Mouse (Mus musculus) midbrain, postnatal 0 days (tissue): ENCODE measurements around the gene Atp8a1. TPM values are rescaled to one million over a fixed set of nuclear protein-coding genes. Genes with fewer than 3 reads are reported as not detected.

Experiments used
- ATAC-seq: fragments of 200-750 bp; cut with Nextera tagmentation; 2 replicates; pipeline ENCODE4 v1.8.0; 2017; ENCODE audit warnings: moderate number of reproducible peaks, mild to moderate bottlenecking, moderate TSS enrichment, moderate library complexity; ENCODE audit not compliant: low FRiP score
- DNase-seq: peaks from one replicate; pipeline ENCODE4 v3.0.0-alpha.2; 2015; ENCODE audit warnings: low spot score
- H3K27ac ChIP-seq: fragments of 300-500 bp; sonication (generic); 2 replicates; pipeline ENCODE4 v1.5.1; 2014; ENCODE audit warnings: low read depth, mild to moderate bottlenecking, low read length, mixed read lengths
- H3K27me3 ChIP-seq: fragments of 300-500 bp; sonication (generic); 2 replicates; pipeline ENCODE4 v1.6.1; 2014; ENCODE audit warnings: low read length, control low read depth, mixed read lengths; ENCODE audit not compliant: insufficient read depth
- H3K36me3 ChIP-seq: fragments of 300-500 bp; sonication (generic); 2 replicates; pipeline ENCODE4 v1.6.1; 2014; ENCODE audit warnings: low read length, control low read depth, mixed read lengths; ENCODE audit not compliant: insufficient read depth
- H3K4me1 ChIP-seq: fragments of 300-500 bp; sonication (generic); 2 replicates; pipeline ENCODE4 v1.6.1; 2014; ENCODE audit warnings: mild to moderate bottlenecking, control low read depth, antibody characterized with exemption, low read length, mixed read lengths; ENCODE audit not compliant: insufficient read depth
- H3K4me2 ChIP-seq: fragments of 300-500 bp; sonication (generic); 2 replicates; pipeline ENCODE4 v1.6.1; 2014; ENCODE audit warnings: low read depth, mild to moderate bottlenecking, low read length, mixed read lengths; ENCODE audit not compliant: poor library complexity, severe bottlenecking
- H3K4me3 ChIP-seq: fragments of 300-500 bp; sonication (generic); 2 replicates; pipeline ENCODE4 v1.5.1; 2014; ENCODE audit warnings: low read depth, mild to moderate bottlenecking, low read length, moderate library complexity
- H3K9ac ChIP-seq: fragments of 300-500 bp; sonication (generic); replicated peaks from 2 replicates; pipeline ENCODE4 v1.6.1; 2014; ENCODE audit warnings: mild to moderate bottlenecking, low read length, moderate library complexity, mixed read lengths; ENCODE audit not compliant: poor library complexity, severe bottlenecking
- H3K9me3 ChIP-seq: fragments of 300-500 bp; sonication (generic); 2 replicates; pipeline ENCODE4 v1.6.1; 2016; ENCODE audit warnings: low read length, control low read depth
- CTCF ChIP-seq: IDR thresholded peaks from 2 replicates; pipeline ENCODE4 v1.5.1; 2016; ENCODE audit warnings: antibody characterized with exemption, mild to moderate bottlenecking
- WGBS: fragments of 180-500 bp; shearing (Covaris S2); extraction: QIAGEN DNeasy Blood & Tissue Kit; methylation state at CpG from one replicate; pipeline ENCODE4 v1.1.7; 2014; 5-methylcytosine and 5-hydroxymethylcytosine counted together
- polyA plus RNA-seq: library from polyadenylated mRNA; unstranded; fragments of >200 nt; fragmentation: Nextera tagmentation; extraction: Ambion mirVana; gene quantifications from 2 replicates; pipeline ENCODE4 v1.2.1, GENCODE M21; 2015
- total RNA-seq: library from RNA; depleted of rRNA; stranded (reverse); fragments of >200 nt; gene quantifications from 2 replicates; pipeline ENCODE4 v1.2.3, GENCODE M21; 2014

The Atp8a1 gene
- total and polyA plus RNA-seq, 2 experiments from 2014 or later = 42.9 to 95.7 TPM

- 23% methylated on average over 10 of the region's 10 CpGs for WGBS
- no peak overlapping the region for H3K9ac ChIP-seq
- no peak overlapping the region for H3K27ac ChIP-seq
- no peak overlapping the region for H3K4me2 ChIP-seq
- H3K9me3 ChIP-seq = no peaks in the 10 kb centered on the region
- H3K27me3 ChIP-seq = no peaks in the 10 kb centered on the region; the same call in 1 of the 2 replicates
- DNase-seq = no peak
- 0 out of 2 replicates have a peak, but pooled peaks cover 3% of the 10 kb centered on the region for H3K36me3 ChIP-seq
- ATAC-seq = no peak
- no peak overlapping the region for H3K4me3 ChIP-seq
- no peak for TF ChIP-seq CTCF
- H3K4me1 ChIP-seq = no peaks in the 10 kb centered on the region
Observed at GRCm38 (mm10) chr5:67633831-67634268, 213.4 kb downstream of the Atp8a1 start.

DNA sequence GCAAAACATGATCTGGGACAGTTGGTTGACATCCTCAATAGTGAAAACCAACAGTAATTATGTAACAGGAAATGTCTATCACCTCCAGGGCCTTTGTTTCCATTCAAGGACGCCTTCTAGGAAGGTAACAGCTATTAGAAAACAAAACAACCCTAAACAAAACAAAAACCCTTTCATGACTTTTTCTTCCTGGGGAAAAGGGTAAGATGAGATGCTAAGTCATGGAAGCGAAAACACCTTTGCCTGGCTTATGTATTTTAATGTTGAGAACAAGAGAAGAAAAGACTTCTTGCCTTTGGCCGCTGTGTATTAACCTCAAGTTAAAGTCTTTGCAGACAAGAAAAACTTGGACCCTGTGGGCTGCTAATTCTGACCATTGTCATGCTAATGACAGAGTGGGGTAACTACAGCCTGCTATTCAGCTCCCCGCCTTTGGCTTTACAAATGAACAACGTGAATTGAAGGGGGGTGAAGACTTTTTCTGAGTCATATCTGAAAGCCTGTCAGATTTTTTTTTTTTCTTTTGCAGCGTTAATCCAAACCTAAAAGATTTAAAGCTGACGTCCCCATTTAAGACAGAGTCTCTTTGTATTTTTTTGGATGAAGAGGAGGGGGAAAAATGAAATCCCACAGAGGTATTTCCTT lies 214.0 kb downstream of the Atp8a1 start:
- 26% methylated on average over 7 of the region's 7 CpGs for WGBS
- Histone ChIP-seq H3K4me2 (no peak overlapping the region), H3K9ac (no peak overlapping the region), H3K4me3 (no peak overlapping the region), H3K36me3 (0 out of 2 replicates have a peak, but pooled peaks cover 3% of the 10 kb centered on the region), H3K27me3 (no peaks in the 10 kb centered on the region; the same call in 1 of the 2 replicates), H3K4me1 (no peaks in the 10 kb centered on the region), H3K27ac (no peak overlapping the region), H3K9me3 (no peaks in the 10 kb centered on the region)
- ATAC-seq (no peak), DNase-seq (peak; percentile 25)
- no peak for TF ChIP-seq CTCF

DNA sequence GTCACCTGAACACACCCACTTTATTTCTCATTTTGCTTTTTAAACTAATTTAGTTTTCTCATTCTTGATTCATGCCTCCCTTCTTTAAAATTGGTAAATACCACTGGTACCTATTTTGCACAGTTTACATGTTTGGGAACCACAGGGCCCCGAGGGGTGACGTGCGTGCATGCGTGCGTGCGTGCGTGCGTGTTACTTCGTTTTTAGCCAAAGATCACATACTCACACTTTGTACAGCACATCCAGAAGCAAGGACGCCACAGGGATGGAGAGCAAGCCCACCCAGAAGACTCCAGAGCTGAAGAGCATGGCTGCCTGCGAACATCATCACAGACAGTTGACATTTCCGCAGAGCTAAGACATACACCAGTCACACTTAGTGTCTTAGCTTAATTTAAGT lies 216.0 kb downstream of the Atp8a1 start:
- Histone ChIP-seq H3K27ac (no peak overlapping the region), H3K9me3 (no peaks in the 10 kb centered on the region), H3K4me2 (no peak overlapping the region), H3K4me1 (no peaks in the 10 kb centered on the region), H3K9ac (no peak overlapping the region), H3K4me3 (no peak overlapping the region), H3K27me3 (no peaks in the 10 kb centered on the region; the same call in 1 of the 2 replicates), H3K36me3 (no peaks in the 10 kb centered on the region)
- WGBS = 94% methylated on average over 12 of the region's 12 CpGs
- DNase-seq = no peak
- ATAC-seq = no peak
- no peak for TF ChIP-seq CTCF

- no peak overlapping the region for H3K27ac ChIP-seq
- no peaks in the 10 kb centered on the region for H3K4me1 ChIP-seq
- ATAC-seq (no peak), DNase-seq (no peak)
- TF ChIP-seq CTCF = no peak
- H3K9ac ChIP-seq = no peak overlapping the region
- no peaks in the 10 kb centered on the region for H3K36me3 ChIP-seq
- H3K4me3 ChIP-seq = no peak overlapping the region
- no peaks in the 10 kb centered on the region; the same call in 1 of the 2 replicates for H3K27me3 ChIP-seq
- H3K9me3 ChIP-seq = no peaks in the 10 kb centered on the region
- no peak overlapping the region for H3K4me2 ChIP-seq
- 88% methylated on average over 6 of the region's 6 CpGs for WGBS
Observed at GRCm38 (mm10) chr5:67629861-67630260, 217.4 kb downstream of the Atp8a1 start.

DNA sequence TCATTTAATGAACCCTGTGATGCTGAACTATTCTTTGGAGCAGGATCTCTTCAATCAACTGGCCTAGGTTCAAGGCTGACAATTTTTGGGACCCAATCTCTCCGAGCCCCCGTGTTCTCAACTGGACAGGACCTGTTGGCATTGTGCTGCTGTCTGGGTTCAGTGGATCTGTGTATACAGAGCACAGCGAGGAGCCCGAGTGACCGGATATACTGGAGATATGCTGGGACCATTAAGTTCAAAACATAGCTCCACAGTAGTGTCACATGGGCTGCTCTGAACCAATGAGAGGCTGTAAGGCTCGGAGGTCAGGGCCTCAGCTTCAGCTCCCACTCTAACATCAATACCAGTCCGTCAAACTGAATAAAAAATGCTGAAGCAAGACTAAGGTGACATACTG lies 217.8 kb downstream of the Atp8a1 start:
- H3K4me2 ChIP-seq = no peak overlapping the region
- WGBS = 70% methylated on average over 7 of the region's 7 CpGs
- ATAC-seq (no peak), DNase-seq (no peak)
- H3K9ac ChIP-seq = no peak overlapping the region
- no peaks in the 10 kb centered on the region for H3K36me3 ChIP-seq
- no peaks in the 10 kb centered on the region; the same call in 1 of the 2 replicates for H3K27me3 ChIP-seq
- H3K9me3 ChIP-seq = no peaks in the 10 kb centered on the region
- H3K27ac ChIP-seq = no peak overlapping the region
- H3K4me3 ChIP-seq = no peak overlapping the region
- no peaks in the 10 kb centered on the region for H3K4me1 ChIP-seq
- no peak for TF ChIP-seq CTCF

- Histone ChIP-seq H3K27ac (no peak overlapping the region), H3K36me3 (no peaks in the 10 kb centered on the region), H3K9ac (no peak overlapping the region), H3K27me3 (no peaks in the 10 kb centered on the region; the same call in 1 of the 2 replicates), H3K4me3 (no peak overlapping the region), H3K4me2 (no peak overlapping the region), H3K9me3 (no peaks in the 10 kb centered on the region), H3K4me1 (no peaks in the 10 kb centered on the region)
- ATAC-seq (no peak), DNase-seq (no peak)
- 69% methylated on average over 9 of the region's 9 CpGs for WGBS
- TF ChIP-seq CTCF = no peak
Observed at GRCm38 (mm10) chr5:67628180-67628940, 218.9 kb downstream of the Atp8a1 start.
